ENCODE assay signal across 10 mouse cellular contexts in genomic region chrX:164398456-164398855, GRCm38 (mm10). TPM values are rescaled to one million over a fixed set of nuclear protein-coding genes. Genes with fewer than 3 reads are reported as not detected.
A peak's percentile ranks its signal among the peaks of the same experiment; 100 is the strongest.
DNase-seq lines count a peak whose midpoint lies in the region; ATAC-seq and TF ChIP-seq lines count a peak whose summit lies in the region.
"Had no signal": no experiment of that assay in that cellular context is flagged by ENCODE, and none has a peak within 500 bp of the region (broad histone marks: within the 10 kb centered on the region; RNA-seq: fewer than 3 reads in every experiment).

No protein-coding gene starts in this region.

- no peak overlapping the region for H3K27ac ChIP-seq in liver, embryonic 14.5 days
- H3K27ac ChIP-seq: embryonic facial prominence, embryonic 12.5 days had no signal

- peak; percentile 30; the same call in 1 of the 2 replicates for TF ChIP-seq CTCF in liver, embryonic 14.5 days (IDR thresholded peaks at IDR 0.05; ENCODE audit: low read depth)

- H3K36me3 ChIP-seq in liver, embryonic 14.5 days (replicated peaks; ENCODE audit: control insufficient read depth, insufficient read depth, low read depth) = no peaks in the 10 kb centered on the region
- H3K36me3 ChIP-seq: embryonic facial prominence, embryonic 12.5 days had no signal

- TF ChIP-seq EP300 in liver, embryonic 14.5 days (IDR thresholded peaks at IDR 0.05; ENCODE audit: low read depth) = no peak

- DNase-seq in cerebellum, postnatal 10 days = peak; percentile 9 to 20
- no peak for DNase-seq in cerebellum, adult 9-10 months
- DNase-seq in liver, embryonic 14.5 days (ENCODE audit: low read depth in 3 of 3, low spot score in 3 of 3) = no peak
- no peak for DNase-seq in liver
- DNase-seq in c-Kit-positive CD71-negative TER-119-negative erythroid progenitor cells, embryonic 14.5 days (ENCODE audit: low read depth) = peak; percentile 8
- DNase-seq in mesoderm, embryonic 11.5 days (ENCODE audit: low read depth, low spot score) = peak; percentile 23
- no peak for DNase-seq in right cerebral cortex, postnatal 14 days
- no peak for DNase-seq in spleen, postnatal 14 days (ENCODE audit: low spot score in 2 of 2)
- DNase-seq: B cell, adult 2 months had no signal

- H3K9ac ChIP-seq in liver, embryonic 14.5 days (replicated peaks) = no peak overlapping the region
- H3K9ac ChIP-seq: embryonic facial prominence, embryonic 12.5 days had no signal

- no peaks in the 10 kb centered on the region for H3K4me1 ChIP-seq in liver, embryonic 14.5 days (replicated peaks; ENCODE audit: control insufficient read depth in 2 of 2, insufficient read depth in 2 of 2, low read length in 1 of 2)
- H3K4me1 ChIP-seq: embryonic facial prominence, embryonic 12.5 days had no signal

- H3K4me3 ChIP-seq in liver, embryonic 14.5 days (ENCODE audit: insufficient read depth in 1 of 2, low read depth in 2 of 2, low read length in 2 of 2) = no peak overlapping the region
- H3K4me3 ChIP-seq: embryonic facial prominence, embryonic 12.5 days had no signal

- 42% methylated on average over 3 of the region's 3 CpGs for WGBS in liver, embryonic 14.5 days (ENCODE audit: insufficient replicate concordance)

- no peaks in the 10 kb centered on the region for H3K27me3 ChIP-seq in liver, embryonic 14.5 days (ENCODE audit: control insufficient read depth, insufficient read depth, low read length)
- H3K27me3 ChIP-seq: embryonic facial prominence, embryonic 12.5 days had no signal

- no peaks in the 10 kb centered on the region for H3K9me3 ChIP-seq in liver, embryonic 14.5 days (ENCODE audit: control insufficient read depth, low read length)
- H3K9me3 ChIP-seq: embryonic facial prominence, embryonic 12.5 days had no signal

- no peak for ATAC-seq in liver, embryonic 14.5 days (ENCODE audit: insufficient read depth)

- H3K4me2 ChIP-seq in liver, embryonic 14.5 days (ENCODE audit: low read depth) = no peak overlapping the region
- H3K4me2 ChIP-seq: embryonic facial prominence, embryonic 12.5 days had no signal

RNA-seq across cellular contexts. Expression of gene Piga, which starts 21.1 kb away (rescaled TPM):
- 8.2 and 9.0 TPM in 2 replicates for polyA plus RNA-seq in liver, embryonic 14.5 days (2012; rRNA removed)
- polyA plus RNA-seq in liver, embryonic 14.5 days (2014; fragmentation: Nextera tagmentation; extraction: Ambion mirVana) = 11.5 and 14.4 TPM in 2 replicates

RNA-seq across cellular contexts. Expression of gene Vegfd, which starts 25.3 kb away (rescaled TPM):
- 0.73 and 1.0 TPM in 2 replicates for polyA plus RNA-seq in liver, embryonic 14.5 days (2012; rRNA removed)
- 0.69 and 0.71 TPM in 2 replicates for polyA plus RNA-seq in liver, embryonic 14.5 days (2014; fragmentation: Nextera tagmentation; extraction: Ambion mirVana)

RNA-seq across cellular contexts. Expression of gene Asb11, which starts 38.3 kb away (rescaled TPM):
- 0.06 TPM in 1 of 2 replicates, not detected in the other for polyA plus RNA-seq in liver, embryonic 14.5 days (2012; rRNA removed)
- polyA plus RNA-seq in liver, embryonic 14.5 days (2014; fragmentation: Nextera tagmentation; extraction: Ambion mirVana) = not detected in 2 replicates
- polyA plus RNA-seq: embryonic facial prominence, embryonic 12.5 days had no signal

Comparison
In these comparisons a context has a peak if more than half of its experiments do, and no peak if none do; other contexts are left out.
1. DNase-seq: peak in cerebellum, postnatal 10 days (2 of 2), c-Kit-positive CD71-negative TER-119-negative erythroid progenitor cells, embryonic 14.5 days (single experiment) and mesoderm, embryonic 11.5 days (single experiment); none in cerebellum, adult 9-10 months (single experiment), liver, embryonic 14.5 days (0 of 3), liver (single experiment), right cerebral cortex, postnatal 14 days (single experiment) and spleen, postnatal 14 days (0 of 2).